Mouse (Mus musculus) embryonic fibroblast, embryonic 13.5 days (primary cell): ENCODE data around the gene Kif4.

ENCODE experiments used
- CTCF ChIP-seq: IDR thresholded peaks from 2 replicates; pipeline ENCODE4 v1.5.1; 2011; ENCODE audit warnings: mild to moderate bottlenecking, control low read depth, low read length, moderate library complexity, borderline replicate concordance; ENCODE audit not compliant: insufficient read depth
- POLR2A ChIP-seq: IDR thresholded peaks from 2 replicates; pipeline ENCODE4 v1.6.1; 2011; ENCODE audit warnings: low read depth, mild to moderate bottlenecking, control low read depth, low read length, moderate library complexity

DNA sequence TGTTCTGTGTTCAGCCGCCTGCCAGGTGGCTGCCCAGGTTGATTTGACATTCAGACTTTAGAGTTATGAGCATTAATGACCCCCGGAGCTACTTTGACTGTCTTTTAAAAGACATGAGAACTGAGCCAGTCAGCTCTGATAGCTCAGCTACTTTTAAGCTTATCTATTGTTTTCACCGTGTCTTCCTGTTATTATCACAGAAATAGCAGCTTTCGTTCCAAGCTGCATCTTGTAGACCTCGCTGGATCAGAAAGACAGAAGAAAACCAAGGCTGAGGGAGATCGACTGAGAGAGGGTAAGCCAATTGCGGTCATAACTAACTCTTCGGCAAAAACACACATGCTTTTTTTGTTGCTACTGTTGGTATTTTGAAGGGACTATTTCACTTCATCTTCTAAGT, 12.9 kb downstream of the Kif4 start:
- no peak for TF ChIP-seq CTCF
- no peak for TF ChIP-seq POLR2A
